Mouse (Mus musculus): Measurements from ENCODE around the gene Gbp3.
A peak's percentile ranks its signal among the peaks of the same experiment; 100 is the strongest.
"Not testable (repeated sequence)": the region's sequence is repeated elsewhere in the genome, so short reads cannot be mapped to it uniquely, and the experiment has no call there.

Gbp3 gene

DNA sequence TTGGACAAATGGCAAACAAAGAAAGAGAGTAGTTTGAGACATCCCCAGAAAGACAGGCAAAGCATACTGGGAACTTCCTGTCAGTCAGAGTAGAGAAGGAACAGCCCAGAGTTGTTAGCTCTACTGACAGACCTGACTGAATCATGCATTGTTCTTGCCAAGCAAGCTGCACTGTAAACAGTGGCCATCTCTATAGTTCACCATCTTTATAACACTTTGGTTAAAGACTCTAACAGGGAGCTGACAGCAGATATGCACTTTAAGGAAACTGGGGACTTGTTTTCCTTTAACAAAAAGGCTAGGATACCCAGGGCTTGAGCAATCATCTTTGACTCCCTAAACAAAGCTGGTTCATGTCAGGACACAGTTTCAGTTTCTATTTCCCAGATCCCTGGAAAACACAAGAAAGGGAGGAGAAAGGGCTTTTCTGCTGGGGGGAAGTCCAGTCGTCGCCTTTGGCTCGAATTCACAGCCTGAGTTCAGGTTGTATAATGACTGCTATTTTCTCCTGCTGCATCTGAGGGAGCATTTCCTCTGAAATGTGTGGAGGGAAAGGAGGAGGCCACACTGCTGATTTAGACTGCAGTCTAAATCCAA is at the start of gene Gbp3:
TSS of gene Gbp3 (plus strand) at position 395 of the 597 bp plus-strand sequence.
- no peak for DNase-seq (ENCODE audit: low spot score)

DNA sequence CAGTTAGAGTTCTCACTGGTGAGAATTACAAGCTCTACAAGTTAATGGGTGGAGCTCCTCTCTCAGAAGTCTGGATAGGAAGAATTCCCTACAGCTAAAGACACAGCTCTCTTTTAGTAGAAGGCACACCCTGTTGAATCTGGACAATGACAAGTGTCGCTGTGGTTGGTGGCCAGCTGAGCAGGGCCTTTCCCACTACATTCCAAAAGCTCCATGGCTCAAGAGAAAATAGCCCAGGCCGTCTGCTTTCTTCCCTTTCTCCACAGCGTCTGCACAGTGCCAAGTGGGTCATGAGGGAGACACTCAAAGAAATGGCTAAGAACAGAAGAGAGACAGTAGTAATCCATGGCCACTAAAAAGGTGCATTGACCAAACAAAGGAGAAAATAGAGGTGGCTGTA is 31.7 kb upstream of the Gbp3 start:
- DNase-seq (ENCODE audit: low spot score), result no peak

DNA sequence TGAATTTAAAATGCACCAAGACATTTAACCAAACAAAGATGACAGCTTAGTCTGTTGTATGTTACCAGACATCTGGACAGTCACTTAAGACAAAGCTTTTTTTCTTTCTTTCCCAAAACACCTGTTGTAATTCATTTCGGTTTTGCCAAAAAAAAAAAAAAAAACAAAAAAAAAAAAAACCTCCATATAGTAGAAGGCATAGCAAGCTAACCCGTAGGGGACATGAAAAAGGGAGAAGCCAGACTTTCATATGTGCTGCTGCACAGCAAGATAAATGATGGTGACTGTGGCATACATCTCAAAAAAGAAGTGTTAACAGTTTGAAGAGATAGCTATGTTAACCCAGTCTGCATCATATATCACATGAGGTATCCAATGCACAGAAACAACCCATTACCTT is 30.2 kb upstream of the Gbp3 start:
- DNase-seq (ENCODE audit: low spot score), result no peak

DNA sequence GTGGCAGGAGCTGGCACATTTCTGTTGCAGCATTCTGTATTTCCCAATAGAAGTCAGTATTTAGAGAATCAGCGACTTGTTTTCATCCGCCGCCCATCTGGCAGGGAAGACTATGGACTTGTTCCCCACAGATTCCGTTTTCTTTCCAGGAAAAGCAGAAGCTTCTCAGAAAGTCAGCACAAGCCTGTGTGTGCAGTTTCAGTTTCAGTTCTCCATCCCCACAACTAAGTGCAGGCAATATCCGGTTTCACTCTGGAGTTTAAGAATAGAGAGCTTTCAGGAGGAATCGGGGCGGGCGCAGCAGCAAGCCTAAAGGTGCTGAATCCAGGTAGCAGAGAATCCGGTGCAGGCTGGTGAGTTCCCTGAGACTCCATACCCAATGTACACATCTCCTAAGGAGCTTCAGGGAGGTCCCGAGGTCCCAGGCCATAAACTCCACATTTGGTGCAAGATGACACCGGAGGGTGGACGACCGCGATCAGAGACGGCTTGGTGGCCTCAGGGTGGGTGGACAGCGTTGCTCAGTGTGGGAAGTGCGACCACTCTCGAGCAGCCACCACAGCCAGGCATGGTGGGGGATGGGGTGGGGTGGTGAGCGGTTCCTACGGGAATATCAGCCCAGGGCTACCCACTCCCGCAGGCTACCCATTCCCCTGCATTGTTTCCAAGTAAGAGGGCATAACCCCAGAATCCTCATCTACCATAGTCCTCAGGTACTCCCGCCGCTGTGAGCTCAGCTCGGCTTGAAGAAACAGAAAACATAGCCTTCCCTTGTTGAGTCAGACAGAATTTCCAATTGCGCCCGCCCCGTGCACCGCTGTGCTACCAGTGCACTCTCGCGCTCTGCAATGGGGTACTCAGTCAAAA is 29.5 kb upstream of the Gbp3 start, which contains the start of gene Gbp7:
TSS of gene Gbp7 (plus strand) at position 256 of the 867 bp plus-strand sequence.
- peak; percentile 19 for DNase-seq (ENCODE audit: low spot score)

DNA sequence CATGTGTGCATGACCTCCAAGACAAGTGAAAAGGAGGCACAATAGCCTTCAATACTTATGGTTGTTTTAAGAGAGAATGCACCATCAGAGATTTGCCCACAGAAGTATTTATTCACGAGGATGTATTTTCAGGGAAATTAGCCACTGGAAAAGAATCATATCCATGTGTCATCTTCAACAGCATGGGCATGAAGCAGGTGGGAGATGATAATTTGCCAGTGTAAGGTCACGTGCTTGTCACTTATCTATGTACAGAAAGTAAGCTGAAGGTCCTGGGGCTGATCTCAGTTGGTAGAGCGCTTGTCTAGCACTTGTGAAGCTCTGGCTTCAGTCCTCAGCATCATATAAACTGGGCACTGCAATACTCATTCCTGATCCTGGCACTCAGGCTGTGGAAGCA is 28.2 kb upstream of the Gbp3 start:
- DNase-seq (ENCODE audit: low spot score), result no peak

DNA sequence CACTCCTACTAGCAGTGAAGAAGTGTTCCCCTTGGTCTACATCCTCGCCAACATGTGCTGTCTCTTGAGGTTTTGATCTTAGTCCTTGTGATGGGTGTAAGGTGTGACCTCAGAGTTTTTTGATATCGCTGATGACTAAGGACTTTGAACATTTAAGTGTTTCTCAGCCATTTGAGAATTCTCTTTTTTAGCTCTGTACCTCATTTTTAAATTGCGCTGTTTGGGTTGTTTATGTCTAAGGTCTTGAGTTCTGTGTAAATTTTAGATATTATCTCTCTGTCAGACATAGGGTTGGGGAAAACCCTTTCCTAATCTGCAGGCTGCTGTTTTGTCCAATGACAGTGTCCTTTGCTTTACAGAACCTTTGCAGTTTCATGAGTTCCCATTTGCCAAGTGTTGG is 26.6 kb upstream of the Gbp3 start:
- DNase-seq (ENCODE audit: low spot score), result no peak

DNA sequence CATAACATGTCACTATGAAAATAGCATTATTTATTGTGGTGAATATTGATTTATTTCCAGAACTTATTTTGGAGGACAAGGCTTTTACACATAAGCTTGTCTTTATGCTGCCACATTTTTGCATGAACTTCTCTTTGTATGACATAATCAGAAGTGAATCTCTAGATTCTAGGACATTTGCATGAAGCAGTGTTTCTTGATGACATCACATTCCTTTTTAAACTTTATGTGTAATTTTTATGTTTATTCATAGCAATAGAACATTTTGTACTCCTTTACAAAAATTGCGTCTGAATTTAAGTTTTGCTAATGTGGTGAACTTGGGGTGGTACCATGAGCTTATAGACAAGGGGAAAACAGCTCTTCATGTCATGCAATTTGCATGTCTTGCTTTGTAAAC is 24.2 kb upstream of the Gbp3 start:
- no peak for DNase-seq (ENCODE audit: low spot score)

DNA sequence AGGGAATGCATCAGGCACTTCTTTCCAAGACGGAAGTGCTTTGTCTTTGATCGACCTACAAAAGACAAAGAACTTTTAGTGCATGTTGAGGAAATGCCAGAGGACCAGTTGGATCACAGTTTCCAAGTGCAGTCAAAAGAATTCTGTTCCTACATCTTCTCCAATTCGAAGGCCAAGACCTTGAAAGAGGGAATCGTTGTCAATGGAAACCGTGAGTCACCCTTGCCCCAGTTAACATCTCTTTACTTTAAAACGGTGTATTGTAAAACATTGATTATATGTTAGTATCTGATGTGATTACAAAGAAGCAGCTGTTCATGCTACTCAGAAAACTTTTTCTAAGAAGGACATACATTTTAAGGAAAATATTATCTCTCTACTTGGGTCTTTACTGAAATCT is 18.4 kb upstream of the Gbp3 start:
- DNase-seq (ENCODE audit: low spot score), result no peak

DNA sequence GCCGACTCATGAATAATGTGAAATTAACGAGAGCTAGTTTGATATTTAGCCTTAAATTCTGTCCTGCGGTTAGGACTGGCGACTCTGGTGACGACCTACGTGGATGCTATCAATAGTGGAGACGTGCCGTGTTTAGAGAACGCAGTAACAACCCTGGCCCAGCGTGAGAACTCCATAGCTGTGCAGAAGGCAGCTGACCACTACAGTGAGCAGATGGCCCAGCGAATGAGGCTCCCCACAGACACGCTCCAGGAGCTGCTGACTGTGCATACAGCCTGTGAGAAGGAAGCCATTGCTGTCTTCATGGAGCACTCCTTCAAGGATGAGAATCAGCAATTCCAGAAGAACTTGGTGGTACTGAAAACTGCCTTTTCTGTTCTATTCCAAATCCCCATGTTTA is 17.1 kb upstream of the Gbp3 start:
- not testable (repeated sequence) for DNase-seq (ENCODE audit: low spot score)

DNA sequence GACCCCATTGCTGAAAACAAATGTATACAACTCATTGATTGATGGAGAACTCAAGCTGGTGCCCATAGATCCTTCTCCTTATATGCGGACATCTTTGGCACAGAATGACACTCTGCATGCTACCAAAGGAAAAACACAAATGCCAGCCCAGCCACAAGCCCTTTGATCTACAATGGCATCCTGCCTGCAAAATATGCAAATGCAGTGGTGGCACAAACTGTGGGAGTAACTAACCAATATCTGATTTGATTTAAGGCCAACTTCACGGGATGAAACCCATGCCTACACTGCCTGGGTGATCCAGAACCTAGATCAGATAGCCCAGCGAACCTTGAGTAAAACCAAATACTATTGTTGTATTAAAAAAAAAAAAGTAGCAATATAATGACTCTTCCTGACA is 13.1 kb upstream of the Gbp3 start:
- DNase-seq (ENCODE audit: low spot score), result no peak

DNA sequence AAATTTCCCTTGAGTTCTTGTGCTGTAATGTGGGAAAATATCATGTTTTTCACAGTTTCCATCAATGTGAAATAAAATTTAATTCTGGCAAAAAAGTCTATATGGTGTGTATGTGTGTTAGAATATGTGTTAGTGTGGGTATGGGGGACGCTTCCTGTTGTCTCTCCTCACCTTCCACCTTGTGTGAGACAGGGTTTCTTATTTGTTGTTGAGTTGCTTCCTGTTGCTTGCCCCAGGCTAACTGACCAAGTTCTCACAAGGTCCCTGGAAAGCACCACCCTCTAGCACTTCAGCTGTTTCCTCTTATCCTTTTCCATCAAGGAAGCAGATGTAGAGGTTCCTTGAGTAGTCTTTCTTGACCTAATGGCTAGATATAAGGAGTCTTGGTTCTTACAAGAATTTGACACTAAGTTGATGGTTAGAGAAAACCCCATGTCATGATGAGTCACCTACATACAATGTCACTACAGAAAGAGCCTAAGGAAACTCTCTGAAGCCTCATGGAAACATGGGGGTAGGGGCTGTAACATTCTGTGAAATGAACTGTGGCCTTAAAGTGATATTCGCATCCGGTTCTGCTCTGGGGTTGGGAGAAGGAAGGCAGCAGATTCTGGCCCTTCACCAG is 9.7 kb upstream of the Gbp3 start:
- DNase-seq (ENCODE audit: low spot score), result no peak

DNA sequence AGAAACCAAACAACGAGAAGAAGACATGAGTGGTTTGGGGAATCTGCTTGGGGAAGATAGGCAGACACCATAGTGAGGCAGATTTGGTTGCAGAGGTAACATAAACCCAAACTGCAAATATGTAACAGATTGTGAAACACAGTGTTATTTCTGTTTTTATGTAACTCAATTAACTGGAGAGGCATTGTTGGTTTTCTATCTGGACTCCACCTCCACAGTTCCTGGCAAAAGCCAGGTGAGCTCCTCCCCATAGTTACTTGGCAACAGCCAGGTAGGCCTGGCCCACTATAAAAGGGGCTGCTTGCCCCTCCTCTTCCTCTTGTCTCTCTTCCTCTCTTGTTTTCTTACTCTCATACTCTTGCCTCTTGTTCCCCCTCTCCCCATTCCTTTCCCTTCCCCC is 5.2 kb upstream of the Gbp3 start:
- no peak for DNase-seq (ENCODE audit: low spot score)

DNA sequence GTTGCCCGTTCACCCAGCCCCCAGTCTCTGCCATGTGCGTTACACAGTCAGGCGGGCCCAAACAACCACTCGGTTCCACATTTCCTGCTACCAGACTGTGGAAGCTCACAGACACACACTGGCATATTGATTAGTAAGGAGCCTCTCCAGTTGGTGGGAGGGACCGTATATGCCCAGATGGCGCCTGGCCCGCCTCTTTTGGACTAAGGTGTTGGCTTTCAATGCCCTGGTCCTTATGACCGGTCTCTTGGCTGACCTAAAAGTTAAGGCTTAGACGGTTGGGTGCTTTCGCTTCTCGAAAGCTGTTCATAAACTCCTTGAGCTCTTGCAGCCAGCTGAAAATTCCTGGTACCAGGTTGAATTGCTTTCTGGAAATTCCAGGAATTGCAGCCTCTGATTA is 4.2 kb upstream of the Gbp3 start:
- DNase-seq (ENCODE audit: low spot score), result no peak

DNA sequence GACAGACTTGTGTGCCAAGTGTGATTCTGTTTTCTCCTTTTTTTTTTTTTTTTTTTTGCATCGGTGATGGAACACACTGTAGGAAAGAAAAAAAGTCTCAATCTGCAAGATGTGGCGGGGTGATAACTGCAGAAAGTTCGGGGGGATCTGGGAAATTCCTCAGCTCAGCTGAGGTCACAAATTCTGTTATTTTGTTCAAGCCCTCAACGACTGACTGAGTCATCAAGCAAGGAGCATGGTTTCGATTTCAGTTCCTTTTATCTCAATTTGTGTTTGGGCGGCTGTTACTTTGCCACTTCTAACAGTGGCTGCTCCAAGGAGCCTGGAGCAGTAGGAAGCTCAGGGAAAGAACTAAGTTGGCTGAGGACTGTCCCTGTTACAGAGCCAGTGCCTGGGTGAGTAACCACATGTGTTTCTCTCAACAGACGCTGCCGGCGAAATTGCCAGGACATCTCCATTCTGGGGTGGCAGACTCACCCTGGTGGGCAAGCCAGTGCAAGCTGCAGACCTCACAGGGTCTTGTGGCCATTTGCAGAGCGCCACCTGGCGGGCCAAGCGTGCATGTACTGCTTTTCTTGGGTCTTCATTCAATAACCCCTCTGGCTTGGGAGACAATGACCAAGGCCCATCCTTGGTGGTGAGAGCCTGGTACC is 596 bp downstream of the Gbp3 start:
- peak; percentile 63 for DNase-seq (ENCODE audit: low spot score)

DNA sequence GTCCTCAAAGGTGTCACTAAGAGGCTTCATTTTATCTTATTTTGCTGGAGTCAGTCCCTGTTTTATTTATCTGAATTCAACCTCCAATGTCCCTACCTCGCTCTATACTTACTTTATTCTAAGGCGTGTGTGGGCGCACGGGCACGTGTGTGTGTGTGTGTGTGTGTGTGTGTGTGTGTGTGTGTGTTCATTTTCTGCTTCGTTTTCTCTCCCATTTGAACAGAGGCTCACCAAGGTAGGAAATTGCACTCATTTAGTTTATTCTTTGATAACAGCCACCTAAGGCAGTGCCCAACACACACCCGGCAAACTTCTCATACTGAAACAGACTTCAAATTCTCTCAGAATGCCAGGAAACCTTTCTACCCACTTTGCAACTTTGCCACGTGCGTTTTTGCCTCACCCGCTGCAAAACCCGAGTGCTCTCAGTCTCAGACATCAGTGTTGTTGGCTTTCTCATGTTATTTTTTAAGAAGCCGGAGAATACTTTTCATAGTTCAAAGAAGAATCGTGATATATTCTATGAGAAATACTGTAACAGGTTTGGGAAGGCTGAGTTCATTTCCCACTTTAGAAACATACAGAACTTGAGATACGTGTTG is 1.3 kb downstream of the Gbp3 start:
- DNase-seq (ENCODE audit: low spot score), result no peak

DNA sequence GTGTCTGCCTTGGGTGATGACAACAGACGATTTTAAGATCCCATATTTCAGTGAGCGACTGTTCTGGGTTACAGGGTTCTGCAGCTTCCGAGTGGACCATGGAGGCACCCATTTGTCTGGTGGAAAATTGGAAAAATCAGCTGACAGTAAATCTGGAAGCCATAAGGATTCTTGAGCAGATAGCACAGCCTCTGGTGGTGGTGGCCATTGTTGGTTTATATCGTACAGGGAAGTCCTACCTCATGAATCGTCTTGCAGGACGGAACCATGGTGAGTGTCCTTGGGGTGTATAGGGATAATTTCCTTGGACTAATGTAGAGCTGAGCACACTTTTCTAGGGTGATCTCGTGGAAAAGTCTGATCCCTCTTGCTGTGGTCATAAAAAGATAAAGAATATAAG is 1.8 kb downstream of the Gbp3 start:
- no peak for DNase-seq (ENCODE audit: low spot score)

DNA sequence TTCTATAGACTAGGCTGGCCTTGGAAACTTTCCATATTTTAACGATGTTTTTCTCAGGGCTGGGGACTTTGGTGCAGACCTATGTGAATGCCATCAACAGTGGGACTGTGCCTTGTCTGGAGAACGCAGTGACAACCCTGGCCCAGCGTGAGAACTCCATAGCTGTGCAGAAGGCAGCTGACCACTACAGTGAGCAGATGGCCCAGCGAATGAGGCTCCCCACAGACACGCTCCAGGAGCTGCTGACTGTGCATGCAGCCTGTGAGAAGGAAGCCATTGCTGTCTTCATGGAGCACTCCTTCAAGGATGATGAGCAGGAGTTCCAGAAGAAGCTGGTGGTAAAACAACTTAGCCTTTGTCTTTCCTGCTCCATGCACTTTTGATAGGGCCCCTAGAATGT is 7.7 kb downstream of the Gbp3 start:
- not testable (repeated sequence) for DNase-seq (ENCODE audit: low spot score)

DNA sequence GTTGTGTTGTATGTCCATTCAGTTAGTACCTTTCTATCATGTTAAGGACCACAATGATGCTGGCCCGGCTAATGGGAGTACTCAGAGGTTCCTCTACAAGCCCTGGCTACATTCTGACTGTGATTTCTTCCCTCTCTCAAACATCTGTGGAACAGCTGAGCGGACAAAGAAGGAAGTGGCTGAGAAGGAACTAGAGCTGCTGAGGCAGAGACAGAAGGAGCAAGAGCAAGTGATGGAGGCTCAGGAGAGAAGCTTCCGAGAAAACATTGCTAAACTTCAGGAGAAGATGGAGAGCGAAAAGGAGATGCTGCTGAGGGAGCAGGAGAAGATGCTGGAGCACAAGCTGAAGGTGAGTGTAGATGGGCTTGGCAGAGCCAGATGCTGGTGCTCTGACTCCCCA is 10.9 kb downstream of the Gbp3 start:
- no peak for DNase-seq (ENCODE audit: low spot score)

DNA sequence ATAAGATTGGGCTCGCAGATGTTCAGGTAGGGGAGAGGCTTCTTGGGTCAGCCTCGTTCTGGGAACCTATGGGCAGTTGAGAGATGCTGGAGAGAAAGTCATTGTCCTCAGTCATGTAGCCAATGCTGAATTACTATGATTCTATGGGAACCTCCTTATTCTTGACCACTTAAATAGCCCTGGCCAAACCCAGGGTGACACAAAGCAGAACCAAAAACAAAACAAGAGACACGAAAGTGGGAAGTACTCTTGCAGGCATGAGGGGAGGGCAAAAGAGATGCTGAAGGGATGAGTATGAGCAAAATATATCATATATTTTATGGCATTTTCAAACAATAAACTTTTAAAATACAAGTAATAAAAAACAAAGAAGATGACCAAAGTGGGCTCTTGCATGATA is 17.3 kb downstream of the Gbp3 start:
- DNase-seq (ENCODE audit: low spot score), result no peak

DNA sequence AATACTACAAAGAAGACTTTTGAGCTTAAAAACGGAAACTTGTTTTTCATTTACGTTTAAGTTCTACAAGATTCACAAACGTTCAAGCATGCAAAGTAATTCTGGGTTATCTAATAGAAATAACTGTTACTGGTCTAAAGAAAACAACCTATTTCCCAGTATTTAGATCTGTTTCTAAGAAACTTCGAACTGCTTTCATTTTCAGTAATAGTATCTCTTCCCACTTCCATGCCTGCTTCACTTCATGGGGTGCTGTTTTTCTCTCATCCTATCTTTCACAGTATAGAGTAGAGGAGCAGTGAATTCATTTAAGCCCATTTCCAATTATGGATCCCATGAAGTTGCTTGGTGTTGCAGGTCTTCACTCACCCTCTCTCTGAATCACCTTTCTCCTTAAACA is 18.5 kb downstream of the Gbp3 start:
- DNase-seq (ENCODE audit: low spot score), result no peak

DNA sequence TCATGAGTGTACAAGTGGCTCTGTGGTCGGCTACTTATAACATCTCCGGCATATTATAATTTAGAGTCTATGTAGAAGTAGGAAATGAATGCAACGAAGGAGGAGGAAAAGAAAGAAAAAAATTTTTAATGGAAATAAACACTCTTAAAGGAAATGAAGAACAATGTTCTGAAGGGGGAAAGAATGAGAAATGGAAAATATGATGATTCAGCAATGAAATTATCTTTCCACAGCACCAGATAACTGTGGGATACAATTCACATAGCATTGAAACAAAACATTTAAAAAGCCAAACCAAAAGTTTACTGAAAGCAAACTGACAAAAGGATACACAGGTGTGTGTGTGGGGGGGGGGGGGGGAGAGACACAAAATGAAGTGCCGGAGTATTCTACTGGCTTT is 23.2 kb downstream of the Gbp3 start:
- no peak for DNase-seq (ENCODE audit: low spot score)

DNA sequence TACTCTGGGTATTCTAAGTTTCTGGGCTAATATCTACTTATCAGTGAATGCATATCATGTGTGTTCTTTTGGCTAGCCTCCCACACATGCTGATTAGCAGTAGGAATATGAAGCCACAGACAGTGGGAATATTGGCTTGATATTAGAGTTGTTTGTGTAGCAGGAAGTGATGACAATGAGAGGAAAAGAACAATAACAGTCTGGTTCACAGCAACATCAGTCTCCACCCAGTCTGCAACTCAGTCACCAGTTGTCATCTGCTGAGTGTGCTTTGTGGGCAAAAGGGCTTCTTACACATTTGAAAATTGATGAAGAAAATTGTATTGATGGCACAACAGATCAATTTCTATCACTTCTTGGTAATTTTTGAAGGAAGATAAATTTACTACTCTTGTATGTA is 27.6 kb downstream of the Gbp3 start:
- DNase-seq (ENCODE audit: low spot score), result no peak
